Mouse (Mus musculus) heart, embryonic 11.5 days (tissue): ENCODE measurements at regions not wholly inside any gene's neighbourhood (a gene's known extent, or its start where the extent isn't known, plus 50 kb on each side); places are given as distances from the start of the nearest gene placed in this dataset.

Experiments
- ATAC-seq: fragments of 200-750 bp; cut with Nextera tagmentation; replicated peaks from 2 replicates; pipeline ENCODE4 v1.8.0; 2017; ENCODE audit warnings: moderate library complexity; ENCODE audit not compliant: insufficient number of reproducible peaks, low FRiP score, low TSS enrichment
- H3K27ac ChIP-seq: fragments of 300-500 bp; sonication (generic); 2 replicates; pipeline ENCODE4 v1.5.1; 2014; ENCODE audit warnings: mild to moderate bottlenecking, low read depth, low read length
- H3K27me3 ChIP-seq: fragments of 300-500 bp; sonication (generic); 2 replicates; pipeline ENCODE4 v1.6.1; 2014; ENCODE audit warnings: mild to moderate bottlenecking, low read length, mixed read lengths; ENCODE audit not compliant: control insufficient read depth, insufficient read depth
- H3K36me3 ChIP-seq: fragments of 300-500 bp; sonication (generic); 2 replicates; pipeline ENCODE4 v1.6.1; 2014; ENCODE audit warnings: mild to moderate bottlenecking, low read length, moderate library complexity, mixed read lengths; ENCODE audit not compliant: control insufficient read depth, insufficient read depth
- H3K4me1 ChIP-seq: fragments of 300-500 bp; sonication (generic); 2 replicates; pipeline ENCODE4 v1.6.1; 2014; ENCODE audit warnings: low read length; ENCODE audit not compliant: control insufficient read depth, insufficient read depth
- H3K4me2 ChIP-seq: fragments of 300-500 bp; sonication (generic); 2 replicates; pipeline ENCODE4 v1.6.1; 2014; ENCODE audit warnings: mild to moderate bottlenecking, moderate library complexity
- H3K4me3 ChIP-seq: fragments of 300-500 bp; sonication (generic); 2 replicates; pipeline ENCODE4 v1.5.1; 2014; ENCODE audit warnings: low read depth, low read length
- H3K9ac ChIP-seq: fragments of 300-500 bp; sonication (generic); 2 replicates; pipeline ENCODE4 v1.6.1; 2014; ENCODE audit warnings: mild to moderate bottlenecking, low read depth, low read length, moderate library complexity
- H3K9me3 ChIP-seq: fragments of 300-500 bp; sonication (generic); replicated peaks from 2 replicates; pipeline ENCODE4 v1.6.1; 2016; ENCODE audit warnings: low read length; ENCODE audit not compliant: control insufficient read depth
- WGBS: fragments of 180-500 bp; shearing (Covaris S2); extraction: QIAGEN DNeasy Blood & Tissue Kit; methylation state at CpG from one replicate; pipeline ENCODE4 v1.1.7; 2014; ENCODE audit not compliant: insufficient replicate concordance; 5-methylcytosine and 5-hydroxymethylcytosine counted together

DNA sequence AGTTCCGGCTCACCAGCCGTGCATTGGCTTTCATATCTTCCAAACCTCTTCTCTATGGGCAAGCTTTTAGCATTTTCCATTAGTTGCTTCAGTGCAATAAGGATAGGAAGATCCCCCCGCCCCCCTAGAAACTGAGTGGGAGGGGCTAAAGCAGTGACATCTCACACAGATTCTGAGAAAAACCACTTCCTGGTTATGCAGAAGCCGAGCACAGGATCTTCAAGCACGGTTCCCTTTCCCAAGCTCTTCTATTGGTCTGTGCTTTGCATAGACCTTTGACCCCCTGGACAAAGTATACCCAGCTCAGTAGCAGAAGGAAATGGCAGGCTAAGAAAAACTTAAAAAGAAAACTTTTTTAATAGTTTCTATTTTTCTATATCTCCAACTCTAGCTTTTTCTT lies 86.1 kb upstream of the Cep162 start:
- no peak overlapping the region for H3K27ac ChIP-seq
- ATAC-seq, result no peak
- no peaks in the 10 kb centered on the region for H3K36me3 ChIP-seq
- H3K9me3 ChIP-seq, result no peaks in the 10 kb centered on the region
- H3K4me3 ChIP-seq, result no peak overlapping the region
- H3K4me1 ChIP-seq, result no peaks in the 10 kb centered on the region
- no peaks in the 10 kb centered on the region for H3K27me3 ChIP-seq
- WGBS, result 68% methylated on average over 5 of the region's 5 CpGs
- no peak overlapping the region for H3K4me2 ChIP-seq
- H3K9ac ChIP-seq, result no peak overlapping the region

DNA sequence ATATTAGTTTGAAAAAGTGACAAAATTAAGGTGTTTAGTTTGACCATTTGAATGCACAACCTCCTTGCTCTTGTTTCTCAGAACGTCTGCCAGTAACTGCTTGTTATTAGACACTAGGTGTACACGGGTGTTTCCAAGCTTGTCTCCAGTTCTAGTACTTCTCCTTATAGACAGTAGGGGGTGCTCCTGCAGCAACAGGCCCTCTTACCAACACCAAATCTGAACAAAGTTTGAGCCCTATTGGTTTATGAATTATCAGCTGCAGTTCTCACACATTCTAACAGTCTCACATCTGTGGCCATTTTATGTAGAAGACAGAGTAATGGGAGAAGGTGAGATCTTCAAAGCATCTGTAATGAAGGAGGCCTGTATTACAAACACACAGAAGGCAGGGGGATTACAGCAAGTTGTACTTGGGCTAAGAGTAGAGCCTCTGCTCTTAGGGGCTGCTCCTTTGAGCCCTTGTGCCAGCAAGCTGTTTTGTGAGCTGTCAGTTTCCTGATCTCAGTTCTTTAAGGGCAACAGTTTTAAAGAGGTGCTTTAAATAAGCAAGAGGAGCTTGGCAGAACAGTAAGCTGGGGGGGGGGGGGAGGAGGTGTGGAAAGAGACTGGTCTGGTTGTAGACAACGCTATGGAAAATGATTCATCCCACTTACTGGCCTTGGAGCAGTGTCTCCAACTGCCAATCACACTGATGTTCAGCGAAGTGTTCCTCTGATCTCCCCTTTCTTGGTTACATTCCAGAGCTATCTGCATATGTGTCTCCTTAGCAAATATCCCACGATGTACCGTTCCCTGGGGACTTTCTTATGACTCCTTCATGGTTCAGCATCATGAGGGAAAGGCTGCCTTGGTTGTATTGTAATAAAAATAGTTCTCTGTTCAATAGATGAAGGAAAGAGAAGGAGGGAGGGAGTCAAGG lies 71.3 kb upstream of the Cep162 start:
- no peak for ATAC-seq
- H3K9ac ChIP-seq, result no peak overlapping the region
- H3K4me3 ChIP-seq, result no peak overlapping the region
- H3K36me3 ChIP-seq, result no peaks in the 10 kb centered on the region
- H3K4me2 ChIP-seq, result no peak overlapping the region
- H3K27ac ChIP-seq, result no peak overlapping the region
- no peaks in the 10 kb centered on the region for H3K9me3 ChIP-seq
- H3K27me3 ChIP-seq, result no peaks in the 10 kb centered on the region
- WGBS, result 39% methylated on average over 6 of the region's 6 CpGs
- H3K4me1 ChIP-seq, result no peaks in the 10 kb centered on the region

GRCm38 (mm10) chr9:87323690-87324089 lies 68.4 kb upstream of the Cep162 start:
- ATAC-seq, result no peak
- H3K27ac ChIP-seq, result no peak overlapping the region
- H3K4me1 ChIP-seq, result no peaks in the 10 kb centered on the region
- H3K4me3 ChIP-seq, result no peak overlapping the region
- no peaks in the 10 kb centered on the region for H3K9me3 ChIP-seq
- H3K27me3 ChIP-seq, result no peaks in the 10 kb centered on the region
- H3K4me2 ChIP-seq, result no peak overlapping the region
- H3K36me3 ChIP-seq, result no peaks in the 10 kb centered on the region
- 61% methylated on average over 2 of the region's 2 CpGs for WGBS
- H3K9ac ChIP-seq, result no peak overlapping the region

- no peaks in the 10 kb centered on the region for H3K36me3 ChIP-seq
- no peaks in the 10 kb centered on the region for H3K9me3 ChIP-seq
- no peaks in the 10 kb centered on the region for H3K4me1 ChIP-seq
- no peak overlapping the region for H3K27ac ChIP-seq
- no peak overlapping the region for H3K9ac ChIP-seq
- H3K4me2 ChIP-seq, result no peak overlapping the region
- H3K27me3 ChIP-seq, result no peaks in the 10 kb centered on the region
- H3K4me3 ChIP-seq, result no peak overlapping the region
- 91% methylated on average over 13 of the region's 13 CpGs for WGBS
- no peak for ATAC-seq
These were observed 65.4 kb upstream of the Cep162 start for GRCm38 (mm10) chr9:87320758-87321157.

GRCm38 (mm10) chr9:87318767-87319166 lies 63.4 kb upstream of the Cep162 start:
- Histone ChIP-seq H3K36me3 (no peaks in the 10 kb centered on the region), H3K9ac (no peak overlapping the region), H3K9me3 (no peaks in the 10 kb centered on the region), H3K27ac (no peak overlapping the region), H3K4me1 (no peaks in the 10 kb centered on the region), H3K27me3 (no peaks in the 10 kb centered on the region), H3K4me3 (no peak overlapping the region), H3K4me2 (no peak overlapping the region)
- 68% methylated on average over 7 of the region's 7 CpGs for whole genome bisulfite sequencing
- no peak for ATAC-seq

DNA sequence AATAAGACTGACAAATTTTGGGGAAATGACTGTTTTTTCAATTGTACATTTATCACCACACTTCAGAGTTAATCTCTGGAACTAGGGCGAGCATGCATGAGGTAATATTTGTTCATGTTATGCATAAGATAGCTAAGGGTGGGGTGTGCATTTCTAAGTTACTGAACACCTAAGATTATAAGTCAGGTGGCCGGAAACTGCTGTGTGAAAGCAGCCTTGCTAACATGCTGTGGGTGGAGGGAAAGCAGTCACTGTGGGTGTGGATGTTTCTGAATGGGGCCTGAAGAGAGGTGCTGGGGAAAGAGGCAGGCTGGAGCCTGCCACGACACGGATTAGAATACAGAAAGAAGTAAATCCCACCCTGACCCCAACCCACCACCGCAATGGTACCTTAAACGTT lies 54.8 kb upstream of the Cep162 start:
- no peaks in the 10 kb centered on the region for H3K4me1 ChIP-seq
- H3K9me3 ChIP-seq, result no peaks in the 10 kb centered on the region
- H3K9ac ChIP-seq, result no peak overlapping the region
- no peak overlapping the region for H3K4me3 ChIP-seq
- WGBS, result 73% methylated on average over 6 of the region's 6 CpGs
- no peak for ATAC-seq
- no peaks in the 10 kb centered on the region for H3K27me3 ChIP-seq
- H3K36me3 ChIP-seq, result no peaks in the 10 kb centered on the region
- H3K4me2 ChIP-seq, result no peak overlapping the region
- H3K27ac ChIP-seq, result no peak overlapping the region
